Mouse (Mus musculus) kidney, embryonic 14.5 days (tissue): ENCODE data around the gene Clic1. TPM values are rescaled to one million over a fixed set of nuclear protein-coding genes. Genes with fewer than 3 reads are reported as not detected.
A peak's percentile ranks its signal among the peaks of the same experiment; 100 is the strongest.

Source experiments
- ATAC-seq: fragments of 200-750 bp; cut with Nextera tagmentation; 2 replicates; pipeline ENCODE4 v1.8.0; 2017; ENCODE audit warnings: moderate number of reproducible peaks, mild to moderate bottlenecking, moderate TSS enrichment, moderate library complexity; ENCODE audit not compliant: low FRiP score, low TSS enrichment
- H3K27ac ChIP-seq: fragments of 300-500 bp; sonication (generic); 2 replicates; pipeline ENCODE4 v1.5.1; 2014; ENCODE audit warnings: low read depth, mild to moderate bottlenecking, low read length, moderate library complexity, mixed read lengths
- H3K27me3 ChIP-seq: fragments of 300-500 bp; sonication (generic); 2 replicates; pipeline ENCODE4 v1.6.1; 2014; ENCODE audit warnings: mild to moderate bottlenecking, low read length; ENCODE audit not compliant: control insufficient read depth, insufficient read depth
- H3K36me3 ChIP-seq: fragments of 300-500 bp; sonication (generic); 2 replicates; pipeline ENCODE4 v1.6.1; 2014; ENCODE audit warnings: low read length, mixed read lengths; ENCODE audit not compliant: control insufficient read depth, insufficient read depth
- H3K4me1 ChIP-seq: fragments of 300-500 bp; sonication (generic); 2 replicates; pipeline ENCODE4 v1.6.1; 2014; ENCODE audit warnings: low read length, mixed read lengths; ENCODE audit not compliant: control insufficient read depth, insufficient read depth
- H3K4me2 ChIP-seq: fragments of 300-500 bp; sonication (generic); replicated peaks from 2 replicates; pipeline ENCODE4 v1.6.1; 2014; ENCODE audit warnings: low read depth, mild to moderate bottlenecking, low read length
- H3K4me3 ChIP-seq: fragments of 300-500 bp; sonication (generic); 2 replicates; pipeline ENCODE4 v1.5.1; 2014; ENCODE audit warnings: mild to moderate bottlenecking, low read length
- H3K9ac ChIP-seq: fragments of 300-500 bp; sonication (generic); 2 replicates; pipeline ENCODE4 v1.6.1; 2014; ENCODE audit warnings: low read depth, mild to moderate bottlenecking, low read length, moderate library complexity
- H3K9me3 ChIP-seq: fragments of 300-500 bp; sonication (generic); 2 replicates; pipeline ENCODE4 v1.6.1; 2016; ENCODE audit warnings: low read length; ENCODE audit not compliant: control insufficient read depth
- WGBS: fragments of 180-500 bp; shearing (Covaris S2); extraction: QIAGEN DNeasy Blood & Tissue Kit; methylation state at CpG from one replicate; pipeline ENCODE4 v1.1.7; 2014; 5-methylcytosine and 5-hydroxymethylcytosine counted together
- polyA plus RNA-seq: library from polyadenylated mRNA; unstranded; fragments of >200 nt; fragmentation: Nextera tagmentation; extraction: Ambion mirVana; gene quantifications from 2 replicates; pipeline ENCODE4 v1.2.1, GENCODE M21; 2014

Gene Clic1
- polyA plus RNA-seq, 1 experiment from 2014 or later = 72.1 TPM

DNA sequence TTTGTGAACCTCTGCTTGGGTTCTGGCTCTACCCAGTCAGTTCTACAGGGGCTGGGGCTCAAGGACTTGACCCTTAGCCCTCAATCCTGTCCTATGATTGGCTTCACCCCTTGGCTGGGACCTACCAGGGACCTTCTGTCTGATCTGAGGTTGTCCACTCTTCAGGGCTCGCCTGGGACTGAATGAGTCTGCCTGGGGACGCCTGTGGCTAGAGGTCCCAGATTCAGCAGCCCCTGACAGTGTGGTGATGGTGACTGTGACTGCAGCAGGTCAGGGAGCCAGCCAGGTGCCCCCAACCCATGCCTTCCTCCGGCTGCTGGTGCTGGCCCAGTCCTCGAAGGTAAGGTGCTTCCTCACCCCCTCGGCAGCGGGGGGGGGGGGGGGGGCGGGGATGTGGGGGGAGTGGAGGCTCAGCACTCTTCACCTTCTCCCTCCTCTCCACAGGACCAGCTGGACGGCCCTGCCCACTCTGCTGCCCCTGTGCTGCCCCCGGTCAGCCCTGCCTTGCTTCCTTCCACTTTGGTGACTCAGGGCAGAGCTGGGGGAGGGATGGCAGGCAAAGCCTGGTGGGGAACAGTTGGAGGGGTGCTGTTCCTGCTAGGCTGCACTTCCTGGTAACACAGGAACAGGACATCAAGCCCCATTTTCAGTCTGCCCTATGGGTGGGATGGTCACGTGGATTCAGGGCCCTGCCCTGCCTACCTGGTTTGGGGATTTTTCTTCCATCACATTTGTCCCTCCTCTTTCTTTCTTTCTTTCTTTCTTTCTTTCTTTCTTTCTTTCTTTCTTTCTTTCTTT, 24.9 kb upstream of the Clic1 start:
- Histone ChIP-seq H3K4me2 (no peak overlapping the region), H3K27ac (no peak overlapping the region), H3K4me1 (peaks cover 21% of the 10 kb centered on the region), H3K4me3 (no peak overlapping the region), H3K9ac (no peak overlapping the region), H3K27me3 (no peaks in the 10 kb centered on the region), H3K36me3 (no peaks in the 10 kb centered on the region), H3K9me3 (no peaks in the 10 kb centered on the region)
- ATAC-seq = no peak
- 66% methylated on average over 7 of the region's 10 CpGs for WGBS

DNA sequence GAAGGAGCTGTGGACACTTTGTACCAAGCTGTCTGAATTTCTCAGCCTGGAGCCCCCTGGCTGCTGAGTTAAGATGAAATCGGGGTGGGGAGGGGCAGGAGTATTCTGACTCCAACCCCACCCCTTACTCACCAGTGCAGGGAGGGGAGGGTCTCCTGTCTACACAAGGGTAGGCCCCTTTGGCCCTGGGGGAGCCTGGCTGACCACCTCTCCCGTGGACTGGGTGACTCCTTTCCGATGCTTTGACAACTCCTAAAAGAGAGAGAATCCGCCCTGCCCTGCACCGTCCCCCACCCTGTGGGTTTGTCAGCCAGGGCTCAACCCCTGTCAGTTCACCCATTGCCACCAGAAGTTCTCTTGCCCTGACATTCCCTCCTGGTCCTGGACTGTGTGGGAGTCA, 23.6 kb upstream of the Clic1 start:
- no peak overlapping the region for H3K27ac ChIP-seq
- ATAC-seq = 0 out of 2 replicates have a peak, but pooled peaks have one; percentile 14
- no peak overlapping the region for H3K9ac ChIP-seq
- H3K36me3 ChIP-seq = no peaks in the 10 kb centered on the region
- H3K27me3 ChIP-seq = no peaks in the 10 kb centered on the region
- 56% methylated on average over 5 of the region's 5 CpGs for WGBS
- H3K4me1 ChIP-seq = peaks cover 21% of the 10 kb centered on the region
- no peaks in the 10 kb centered on the region for H3K9me3 ChIP-seq
- no peak overlapping the region for H3K4me3 ChIP-seq
- H3K4me2 ChIP-seq = no peak overlapping the region

DNA sequence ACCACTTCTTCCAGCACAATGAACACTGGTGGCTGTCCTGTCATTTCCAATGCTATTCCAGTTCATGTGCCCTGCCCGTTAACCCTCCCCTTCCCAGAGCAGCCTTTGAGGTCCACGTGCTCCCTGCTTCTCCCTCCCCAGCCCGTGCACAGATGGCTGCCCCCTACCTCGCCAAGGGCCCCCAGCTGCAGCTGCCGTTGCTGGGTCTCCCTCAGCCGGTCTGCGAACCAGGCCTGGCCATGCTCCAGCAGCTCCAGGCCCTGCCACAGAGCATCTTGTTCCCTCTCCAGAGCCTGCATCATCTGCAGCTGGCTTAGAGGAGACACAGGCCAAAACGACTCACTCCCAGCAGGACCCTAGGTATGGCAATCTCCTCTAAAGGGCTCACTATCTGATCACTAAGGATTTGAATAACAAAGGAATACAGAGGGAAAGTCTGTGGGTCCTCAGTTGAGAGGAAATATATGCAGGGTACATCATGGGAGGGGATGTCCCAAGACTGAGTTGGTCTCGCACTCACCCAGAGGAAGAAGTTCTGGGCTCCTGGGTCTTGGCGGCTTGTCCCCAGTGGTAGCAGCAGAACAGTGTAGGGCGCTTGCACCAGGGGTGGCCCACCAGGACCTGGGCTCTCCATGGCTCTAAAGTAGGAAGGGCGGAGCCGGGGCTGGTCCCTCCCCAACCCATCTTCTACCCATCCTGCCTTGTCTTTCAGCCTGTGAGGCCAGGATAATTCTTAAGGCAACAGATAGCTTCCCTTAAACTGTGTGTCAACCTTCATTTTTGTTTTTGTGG, 22.3 kb upstream of the Clic1 start, which contains the start of gene Sapcd1:
TSS of gene Sapcd1 (minus strand) at position 740 of the 792 bp plus-strand sequence.
- Histone ChIP-seq H3K9ac (peak within 1 kb of the TSS; percentile 34; the same call in 1 of the 2 replicates), H3K4me2 (peak within 1 kb of the TSS; percentile 24), H3K4me3 (no peak within 1 kb of the TSS; the same call in 1 of the 2 replicates), H3K27ac (peak within 1 kb of the TSS; percentile 47), H3K27me3 (no peaks in the 10 kb centered on the region), H3K4me1 (0 out of 2 replicates have a peak, but pooled peaks cover 14% of the 10 kb centered on the region), H3K9me3 (no peaks in the 10 kb centered on the region), H3K36me3 (no peaks in the 10 kb centered on the region)
- peak; percentile 41; the same call in 1 of the 2 replicates for ATAC-seq
- 30% methylated on average over 13 of the region's 13 CpGs for WGBS

DNA sequence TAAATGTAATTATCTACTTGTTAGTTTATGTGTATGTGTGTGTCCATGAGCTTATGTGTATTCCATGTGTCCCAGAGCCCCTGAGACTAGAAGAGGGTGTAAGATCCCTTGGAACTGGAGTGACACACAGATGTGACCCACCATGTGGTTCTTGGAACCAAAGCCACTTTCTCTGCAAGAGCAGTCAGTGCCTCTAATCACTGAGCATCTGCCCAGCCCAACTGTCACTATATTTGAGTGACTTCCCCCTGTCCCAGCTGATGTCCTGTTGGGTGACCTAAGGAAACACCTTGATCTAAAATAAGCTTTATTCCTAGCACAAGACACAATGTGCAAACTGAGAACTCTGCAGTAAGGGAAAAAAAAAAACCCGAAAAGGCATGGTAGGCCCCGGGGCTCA, 21.5 kb upstream of the Clic1 start:
- H3K4me3 ChIP-seq = no peak overlapping the region
- no peaks in the 10 kb centered on the region for H3K9me3 ChIP-seq
- ATAC-seq = no peak
- H3K9ac ChIP-seq = no peak overlapping the region
- H3K36me3 ChIP-seq = no peaks in the 10 kb centered on the region
- 68% methylated on average over 2 of the region's 2 CpGs for WGBS
- H3K27me3 ChIP-seq = no peaks in the 10 kb centered on the region
- H3K4me1 ChIP-seq = 0 out of 2 replicates have a peak, but pooled peaks cover 14% of the 10 kb centered on the region
- no peak overlapping the region for H3K4me2 ChIP-seq
- H3K27ac ChIP-seq = no peak overlapping the region

DNA sequence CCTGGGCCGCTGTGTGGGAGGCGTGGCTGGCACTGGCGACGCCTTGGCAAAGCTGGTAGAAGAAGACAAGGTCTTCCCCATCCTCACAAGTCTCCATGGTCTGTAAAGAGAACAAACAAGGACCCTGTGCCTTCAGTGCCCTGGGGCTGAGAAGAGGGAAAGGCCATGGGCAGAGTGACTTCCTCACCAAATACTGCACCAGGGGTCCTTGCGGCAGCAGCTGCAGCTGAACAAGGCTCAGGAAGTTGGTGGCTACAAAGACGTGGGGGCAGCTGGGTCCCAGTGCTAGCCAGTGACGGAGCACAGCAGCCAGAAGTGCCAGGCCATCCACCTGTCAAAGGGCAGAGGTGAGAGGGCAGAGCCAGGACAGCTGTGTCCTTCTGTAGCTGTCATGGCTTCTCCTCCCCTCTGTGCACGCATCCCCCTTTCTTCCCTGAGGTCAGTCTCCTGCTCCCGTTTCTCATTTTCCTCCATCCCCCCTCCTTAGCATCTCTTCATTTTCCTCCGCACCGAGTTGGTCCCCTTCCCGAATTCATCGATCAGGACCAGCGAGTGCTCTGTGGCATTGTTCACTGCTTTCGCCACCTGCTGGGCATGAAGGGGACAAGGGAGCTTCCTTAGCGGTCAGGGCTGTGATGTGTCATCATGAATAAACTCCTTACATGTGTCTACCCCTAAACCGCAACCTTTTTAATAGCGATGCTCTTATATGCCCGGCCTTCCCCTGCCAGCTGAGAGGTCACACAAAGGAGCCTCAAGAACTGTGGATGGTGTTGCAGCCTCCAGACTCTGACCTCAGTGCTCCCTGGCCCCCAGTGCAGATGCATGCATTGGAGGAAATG, 19.9 kb upstream of the Clic1 start:
- Histone ChIP-seq H3K4me2 (no peak overlapping the region), H3K27me3 (no peaks in the 10 kb centered on the region), H3K4me3 (no peak overlapping the region), H3K27ac (no peak overlapping the region), H3K9me3 (no peaks in the 10 kb centered on the region), H3K4me1 (0 out of 2 replicates have a peak, but pooled peaks cover 13% of the 10 kb centered on the region), H3K36me3 (no peaks in the 10 kb centered on the region), H3K9ac (no peak overlapping the region)
- ATAC-seq = no peak
- 36% methylated on average over 19 of the region's 19 CpGs for WGBS

DNA sequence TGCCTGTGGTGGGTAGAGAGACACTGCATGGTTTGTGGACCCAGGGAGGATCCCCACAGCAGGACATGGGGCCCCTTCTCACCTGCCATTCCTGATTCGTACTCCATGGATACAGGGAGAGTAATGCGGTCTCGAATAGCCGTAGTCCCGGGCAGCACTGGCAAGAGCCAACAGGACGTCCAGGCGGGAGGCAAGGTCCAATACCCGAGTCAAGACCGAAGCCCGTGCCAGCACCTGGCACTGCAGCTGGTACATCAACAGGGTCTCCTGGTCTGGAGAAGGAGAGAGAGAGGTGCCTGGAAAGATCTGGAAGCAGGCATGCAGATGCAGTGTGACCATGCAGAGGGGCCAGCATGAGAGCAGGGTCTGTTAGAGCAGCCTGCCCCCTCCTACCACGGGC, 18.5 kb upstream of the Clic1 start:
- H3K4me3 ChIP-seq = no peak overlapping the region
- H3K9me3 ChIP-seq = no peaks in the 10 kb centered on the region
- ATAC-seq = no peak
- H3K27me3 ChIP-seq = no peaks in the 10 kb centered on the region
- H3K36me3 ChIP-seq = no peaks in the 10 kb centered on the region
- WGBS = 95% methylated on average over 11 of the region's 11 CpGs
- H3K4me2 ChIP-seq = no peak overlapping the region
- 0 out of 2 replicates have a peak, but pooled peaks cover 6% of the 10 kb centered on the region for H3K4me1 ChIP-seq
- no peak overlapping the region for H3K9ac ChIP-seq
- H3K27ac ChIP-seq = no peak overlapping the region

DNA sequence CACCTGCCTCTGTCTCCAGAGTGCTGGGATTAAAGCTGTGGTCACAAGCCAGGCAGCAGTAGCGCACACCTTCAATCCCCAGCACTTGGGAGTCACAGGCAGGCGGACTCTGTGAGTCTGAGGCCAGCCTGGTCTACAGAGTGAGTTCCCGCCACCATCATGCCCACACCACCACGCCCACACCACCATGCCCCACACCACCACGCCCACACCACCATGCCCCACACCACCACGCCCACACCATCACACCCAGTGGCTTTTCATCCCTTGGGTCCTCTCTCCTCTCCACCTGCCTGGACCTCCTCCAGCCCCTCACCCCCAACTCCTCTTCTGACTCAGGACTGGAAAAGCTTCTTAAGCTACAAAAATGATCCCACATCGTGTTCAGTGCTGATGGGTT, 17.9 kb upstream of the Clic1 start:
- Histone ChIP-seq H3K27me3 (no peaks in the 10 kb centered on the region), H3K4me3 (no peak overlapping the region), H3K9ac (no peak overlapping the region), H3K4me2 (no peak overlapping the region), H3K27ac (no peak overlapping the region), H3K9me3 (no peaks in the 10 kb centered on the region), H3K4me1 (0 out of 2 replicates have a peak, but pooled peaks cover 4% of the 10 kb centered on the region), H3K36me3 (no peaks in the 10 kb centered on the region)
- no peak for ATAC-seq
- WGBS = 76% methylated on average over 7 of the region's 7 CpGs

DNA sequence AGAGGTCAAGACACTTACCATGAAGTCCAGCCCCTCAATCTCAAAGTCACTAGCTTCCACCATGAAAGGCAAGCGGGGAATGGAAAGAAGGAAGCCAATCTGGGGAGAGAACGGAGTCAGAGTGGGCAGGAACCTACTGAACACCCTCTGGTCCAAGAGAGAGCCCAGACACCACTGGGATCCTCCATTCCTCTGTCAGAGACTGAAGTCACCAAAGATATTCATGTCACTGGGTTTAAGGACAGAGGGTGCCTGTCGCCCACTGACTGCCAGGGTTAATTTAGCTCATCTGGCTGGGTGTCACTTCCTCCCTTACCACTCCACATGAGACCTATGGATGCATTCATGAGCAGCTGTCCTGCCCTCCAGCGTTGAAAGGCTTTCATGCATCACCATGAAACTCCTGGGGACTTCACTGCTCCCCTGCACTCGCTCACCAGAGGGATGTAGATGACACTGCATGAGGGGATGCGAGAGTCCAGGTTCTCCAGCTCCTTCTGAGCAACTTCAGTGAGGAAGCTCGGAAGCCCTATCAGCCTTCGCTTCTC, 17.4 kb upstream of the Clic1 start:
- ATAC-seq = no peak
- 71% methylated on average over 8 of the region's 8 CpGs for WGBS
- Histone ChIP-seq H3K36me3 (no peaks in the 10 kb centered on the region), H3K27ac (no peak overlapping the region), H3K27me3 (no peaks in the 10 kb centered on the region), H3K9ac (no peak overlapping the region), H3K4me2 (no peak overlapping the region), H3K9me3 (no peaks in the 10 kb centered on the region), H3K4me1 (0 out of 2 replicates have a peak, but pooled peaks cover 4% of the 10 kb centered on the region), H3K4me3 (no peak overlapping the region)
